Mouse (Mus musculus) adrenal gland, postnatal 25 days (tissue): ENCODE measurements around the gene Ssu2. TPM values are rescaled to one million over a fixed set of nuclear protein-coding genes. Genes with fewer than 3 reads are reported as not detected.

Source experiments
- DNase-seq: peaks from one replicate; pipeline ENCODE4 v3.0.0; 2021; ENCODE audit warnings: mixed read lengths
- total RNA-seq: library from RNA; stranded (reverse); gene quantifications from 2 replicates; pipeline ENCODE4 v1.2.3, GENCODE M21; 2021

Gene Ssu2
- total RNA-seq, 1 experiment from 2014 or later = 44.9 TPM

DNA sequence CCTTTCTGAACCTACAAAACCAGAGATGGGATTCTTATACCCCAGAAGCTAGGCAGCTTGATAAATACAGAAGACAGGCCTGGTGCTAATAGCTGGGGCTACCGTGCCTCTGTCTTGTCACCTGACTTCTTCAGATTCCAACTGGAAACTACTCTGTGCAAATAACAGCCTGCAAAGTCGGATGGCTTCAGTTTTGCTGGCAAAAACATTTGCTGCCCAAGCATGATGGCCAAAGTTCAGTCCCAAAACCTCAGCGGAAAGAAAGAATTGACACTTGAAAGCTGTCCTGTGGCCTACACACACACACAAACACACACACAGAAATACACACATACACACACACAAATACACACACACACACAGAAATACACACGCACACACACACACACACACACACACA lies 48.8 kb downstream of the Ssu2 start:
- DNase-seq = no peak

DNA sequence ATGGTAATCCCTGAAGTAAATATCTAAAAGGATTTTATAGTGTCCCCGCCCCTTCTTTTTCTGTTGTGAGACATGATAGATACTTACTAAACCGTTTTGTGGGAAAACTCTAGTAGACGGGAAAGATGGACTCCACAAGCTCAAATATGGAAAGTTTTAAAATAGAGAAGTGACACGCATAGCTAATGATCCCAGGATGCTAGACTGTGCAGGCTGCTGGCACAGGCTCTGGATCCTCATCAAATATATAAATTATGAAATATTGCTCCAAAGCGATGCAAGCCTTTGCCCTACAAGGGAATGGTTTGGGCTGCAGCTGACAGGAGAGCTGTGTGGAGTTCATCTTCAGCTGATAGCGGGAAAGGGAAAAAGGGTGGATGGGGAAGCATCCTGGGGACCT lies 50.2 kb downstream of the Ssu2 start:
- no peak for DNase-seq

DNA sequence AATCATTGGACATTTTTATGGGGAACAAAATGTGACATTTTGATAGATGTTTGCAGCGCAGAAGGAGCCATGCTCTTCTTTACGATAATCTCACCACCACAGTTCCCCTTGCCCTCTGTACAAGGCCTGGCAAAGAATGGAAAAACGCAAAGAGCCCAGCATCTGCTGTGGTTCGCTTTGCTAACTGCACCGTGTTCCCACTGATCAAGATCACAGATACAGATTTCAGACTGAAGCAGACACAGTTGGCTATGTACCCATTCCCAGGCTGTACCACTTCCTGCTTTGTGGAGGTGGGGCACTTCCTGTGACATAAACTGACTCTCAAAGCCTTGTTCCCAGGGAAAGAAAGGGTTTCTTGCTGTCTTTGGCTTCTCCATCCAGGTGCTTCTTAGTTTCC lies 53.9 kb downstream of the Ssu2 start:
- DNase-seq = no peak

DNA sequence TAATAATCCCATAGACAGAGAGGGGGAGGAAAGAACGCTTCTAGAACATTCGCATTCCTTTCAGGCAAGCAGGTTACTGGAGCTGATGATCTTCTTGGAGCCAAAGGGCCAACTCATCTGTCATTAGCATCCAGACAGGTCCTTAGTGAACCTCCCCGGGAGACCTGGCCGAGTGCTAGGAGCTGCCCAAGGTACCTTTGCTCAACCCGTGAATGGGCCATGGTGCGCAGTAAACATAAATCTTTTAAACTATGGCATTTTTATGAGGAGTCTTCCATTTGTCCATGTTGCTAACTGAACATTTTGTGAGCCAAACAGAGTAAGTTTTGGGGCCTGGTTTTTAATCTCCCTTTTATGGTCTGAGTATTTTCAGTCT lies 56.6 kb downstream of the Ssu2 start:
- DNase-seq = no peak

DNA sequence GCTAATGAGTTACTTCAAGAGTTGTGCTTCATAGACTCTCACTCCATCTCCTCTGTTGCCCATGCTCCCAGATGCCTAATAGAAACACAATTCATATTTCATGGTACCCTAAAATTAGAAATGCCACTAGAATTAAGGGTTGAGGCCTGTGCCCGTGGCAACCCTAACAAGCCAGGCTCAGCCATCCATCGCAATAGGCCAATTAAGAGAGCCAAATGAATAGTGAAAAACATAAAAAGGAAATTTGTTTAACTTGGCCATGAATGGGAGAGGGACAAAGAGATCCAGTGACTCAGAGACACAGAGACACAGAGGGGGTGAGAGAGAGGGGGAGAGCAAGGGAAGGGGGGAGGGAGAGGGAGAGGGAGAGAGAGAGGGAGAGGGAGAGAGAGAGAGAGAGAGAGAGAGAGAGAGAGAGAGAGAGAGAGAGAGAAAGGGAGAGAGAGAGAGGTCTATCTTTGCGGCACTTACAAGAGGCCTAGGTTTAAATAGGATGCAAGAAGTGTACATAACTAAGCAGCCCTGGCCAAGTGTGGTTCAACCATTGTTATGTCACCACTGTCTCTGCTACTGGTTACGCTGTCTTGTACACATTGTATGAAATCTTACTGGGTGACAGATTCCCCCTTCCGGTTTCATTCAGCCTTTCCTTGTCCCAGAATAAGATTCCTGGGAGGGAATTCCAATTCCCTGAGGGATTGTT lies 57.2 kb downstream of the Ssu2 start:
- DNase-seq = no peak

DNA sequence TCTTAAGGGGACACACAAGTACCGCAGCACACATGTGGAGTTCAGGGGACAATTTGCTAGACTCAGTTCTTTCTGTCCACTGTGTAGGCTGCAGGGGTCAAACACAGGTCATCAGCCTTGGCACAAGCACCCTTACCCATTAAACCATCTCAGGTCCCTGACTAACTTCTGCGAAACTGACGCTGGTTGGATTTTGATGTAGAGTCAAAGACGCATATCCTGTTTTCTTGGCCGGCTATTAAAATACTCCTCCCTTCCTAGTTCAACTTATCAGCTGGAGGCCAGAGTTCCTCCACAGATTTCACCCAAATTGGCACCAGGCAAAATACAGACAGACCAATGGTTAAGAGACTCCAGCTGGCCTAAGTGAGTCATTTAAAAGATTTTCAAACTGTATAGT lies 60.0 kb downstream of the Ssu2 start:
- no peak for DNase-seq

DNA sequence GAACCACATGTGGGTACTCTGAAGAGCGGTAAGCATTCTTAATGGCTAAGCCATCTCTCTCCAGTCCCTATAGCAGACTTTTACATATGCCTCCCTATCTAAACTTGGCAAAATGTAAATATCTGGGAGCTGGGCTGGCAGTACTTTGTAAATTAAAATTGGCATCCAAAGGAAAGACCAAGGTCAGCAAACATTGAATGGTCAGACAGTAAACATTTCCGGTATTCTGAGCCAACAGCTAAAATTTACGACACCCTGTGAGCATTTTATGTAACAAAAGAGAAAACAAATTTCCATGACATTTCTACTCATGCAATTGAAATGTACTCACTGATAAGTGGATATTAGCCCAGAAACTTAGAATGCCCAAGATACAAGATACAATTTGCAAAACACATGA lies 62.6 kb downstream of the Ssu2 start:
- no peak for DNase-seq

DNA sequence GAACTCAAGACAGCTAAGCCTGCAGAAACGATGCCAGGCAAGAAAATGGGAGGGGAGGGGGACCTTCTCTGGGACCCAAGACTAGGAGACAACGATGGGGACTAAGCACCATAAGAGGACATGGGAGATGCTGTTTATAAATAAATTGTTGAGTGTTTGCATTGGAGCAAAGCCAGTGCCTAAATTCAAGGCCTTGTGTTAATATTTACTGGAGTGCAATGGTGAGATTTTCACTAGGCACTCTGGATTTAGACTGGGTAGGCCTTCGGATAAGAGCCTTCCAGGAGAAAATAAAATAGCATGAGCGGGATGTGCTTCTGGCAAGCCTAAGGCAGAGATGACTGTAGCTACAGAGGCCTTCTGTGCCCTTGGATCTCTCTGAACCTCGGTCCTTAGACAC lies 64.9 kb downstream of the Ssu2 start:
- DNase-seq = no peak

DNA sequence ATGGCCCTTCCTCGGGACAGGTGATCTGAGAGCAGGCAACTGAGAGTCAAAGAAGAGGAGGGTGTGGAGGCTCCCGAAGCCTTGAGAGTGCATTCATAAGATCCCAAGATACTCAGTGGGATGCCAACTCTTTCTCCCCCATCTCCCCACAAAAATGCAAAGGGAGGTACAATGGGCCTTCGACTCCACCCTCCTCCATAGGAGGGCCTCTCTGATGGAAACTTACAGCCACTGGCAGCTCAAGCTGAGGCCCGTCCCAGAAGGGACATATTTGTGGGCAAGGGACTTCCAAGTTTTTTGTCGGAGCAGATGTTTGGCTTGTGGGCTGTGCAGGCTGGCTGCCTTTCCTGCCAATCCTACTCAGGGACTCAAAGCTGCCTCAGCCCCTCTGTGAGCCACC lies 67.1 kb downstream of the Ssu2 start:
- DNase-seq = no peak

DNA sequence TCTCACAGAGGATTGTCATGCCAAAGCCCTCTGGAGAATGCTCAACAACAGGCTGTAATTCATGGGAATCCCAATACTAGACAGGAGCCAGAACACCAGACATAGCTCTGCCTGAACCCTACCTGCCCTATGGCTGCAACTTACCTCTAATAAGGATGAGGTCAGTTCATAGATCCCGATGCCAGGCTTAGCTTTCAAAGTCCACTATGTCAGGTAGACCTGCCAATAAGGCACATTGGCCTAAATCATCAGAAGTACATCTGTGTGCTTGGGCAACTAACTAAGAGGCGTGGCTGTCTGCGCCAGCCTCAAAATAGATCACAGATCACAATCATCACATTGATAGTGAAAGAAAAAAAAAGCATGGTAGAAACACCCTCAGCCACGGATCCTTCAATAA lies 68.4 kb downstream of the Ssu2 start:
- DNase-seq = no peak

DNA sequence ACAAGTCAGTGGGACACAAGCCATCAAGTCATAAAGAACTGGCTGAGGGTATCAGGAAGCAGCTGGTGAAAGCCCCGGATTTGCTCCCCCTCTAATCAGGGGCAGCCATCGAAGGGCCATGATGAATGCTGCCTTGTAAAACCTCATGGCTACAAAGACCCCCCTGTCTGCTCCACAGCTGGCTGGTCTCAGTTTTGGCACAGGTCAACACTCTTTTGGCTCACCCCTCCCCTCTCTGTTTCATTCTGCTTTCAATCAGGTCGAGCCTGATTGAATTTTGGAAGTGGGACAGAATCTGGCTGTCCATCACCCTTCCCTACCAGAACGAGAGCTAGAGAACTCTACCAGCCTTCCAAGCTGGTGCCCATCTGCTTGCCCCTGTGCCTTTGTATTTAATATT lies 76.4 kb downstream of the Ssu2 start:
- DNase-seq = no peak

DNA sequence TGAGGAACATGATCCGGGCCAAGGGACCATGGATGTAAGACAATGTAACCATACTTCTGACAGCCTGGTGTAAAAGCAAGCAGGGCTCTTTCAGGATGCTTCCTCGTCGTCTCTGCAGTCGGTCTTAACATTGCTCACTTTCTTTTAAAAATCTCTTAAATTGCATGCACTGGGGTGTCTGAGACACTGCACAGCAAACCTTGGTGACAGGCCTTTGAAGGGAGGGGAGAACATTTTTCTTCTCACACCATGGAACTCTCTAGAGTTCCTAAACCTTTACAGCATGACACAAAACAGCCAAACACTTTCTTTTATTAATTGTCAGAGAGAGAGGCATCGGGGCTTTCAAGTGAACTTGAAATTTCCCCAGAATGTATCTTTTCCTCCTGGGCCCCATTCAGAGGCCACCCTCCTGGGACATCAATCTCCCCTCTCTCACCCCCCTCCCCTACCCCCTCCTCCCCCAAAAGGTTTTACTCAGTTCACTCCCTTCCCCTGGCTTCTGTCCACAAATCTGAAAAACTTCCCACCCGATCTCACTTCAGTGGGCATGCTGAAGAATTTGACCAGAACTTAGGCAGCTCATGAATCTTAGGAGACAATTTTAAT lies 78.4 kb downstream of the Ssu2 start:
- DNase-seq = no peak

Other genes starting within 250 kb of the Ssu2 start
- 4.6 and 5.6 TPM in 2 replicates for gene Lmcd1, start 114.3 kb downstream of the Ssu2 start, total RNA-seq
- not detected in 2 replicates for gene Cav3, start 71.5 kb upstream of the Ssu2 start, total RNA-seq
- 292 and 436 TPM in 2 replicates for gene Oxtr, start 101.9 kb upstream of the Ssu2 start, total RNA-seq